Mouse (Mus musculus) kidney, postnatal 25 days (tissue): ENCODE measurements around the gene Tdrkh.
A peak's percentile ranks its signal among the peaks of the same experiment; 100 is the strongest.

ENCODE experiments used
- DNase-seq, 2 experiments: peaks; one replicate each; pipeline ENCODE4 v3.0.0; 2021; ENCODE audit warnings: mixed read lengths in 2 of 2

Tdrkh gene

DNA sequence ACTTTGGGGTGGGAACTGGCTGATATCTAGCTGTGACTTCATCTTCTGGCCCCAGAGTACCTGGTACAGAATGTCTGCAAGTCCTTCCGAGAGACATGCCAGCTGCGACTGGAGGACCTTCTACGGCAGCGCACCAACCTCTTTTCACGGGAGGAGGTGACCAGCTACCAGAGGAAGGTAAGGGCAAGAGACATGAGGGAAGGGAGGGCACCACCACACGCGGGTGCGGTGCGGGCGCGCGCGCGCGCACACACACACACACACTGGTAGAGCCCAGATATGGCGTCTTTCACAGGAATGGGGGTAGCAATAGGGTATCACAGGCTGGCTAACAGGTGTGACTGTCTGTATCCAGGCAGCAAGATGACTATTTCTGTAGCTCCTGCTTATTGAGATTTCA, 23.7 kb upstream of the Tdrkh start:
- no peak for DNase-seq

- DNase-seq: no peak
These were observed 22.1 kb upstream of the Tdrkh start for GRCm38 (mm10) chr3:94391001-94391400.

- no peak for DNase-seq
These were observed 20.9 kb upstream of the Tdrkh start for GRCm38 (mm10) chr3:94392128-94392527.

GRCm38 (mm10) chr3:94393049-94393448, 20.0 kb upstream of the Tdrkh start:
- no peak for DNase-seq

GRCm38 (mm10) chr3:94396336-94396735, 16.7 kb upstream of the Tdrkh start:
- no peak for DNase-seq

- DNase-seq: no peak
These were observed 16.2 kb upstream of the Tdrkh start for GRCm38 (mm10) chr3:94396851-94397250.

DNA sequence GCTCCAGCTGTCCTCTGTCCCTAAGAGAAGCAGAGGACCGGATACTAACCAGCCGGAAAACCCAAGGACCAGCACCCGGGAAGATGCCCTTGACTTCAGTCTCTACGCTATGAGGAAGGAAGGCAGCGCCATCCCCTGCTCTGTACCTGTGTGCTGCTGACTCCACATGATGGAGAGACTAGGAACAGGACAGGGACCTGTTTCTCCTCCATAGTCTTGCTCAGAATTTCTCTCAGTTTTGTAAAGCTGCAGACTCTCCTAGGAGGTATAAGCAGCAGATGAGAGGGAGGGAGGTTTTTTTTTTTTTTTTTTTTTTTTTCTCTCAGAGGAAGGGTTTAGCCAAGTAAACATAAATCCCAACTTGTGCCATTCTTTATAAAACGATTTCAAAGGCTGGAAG, 14.9 kb upstream of the Tdrkh start, which contains the start of gene Lingo4:
Gene Lingo4 (plus strand): TSS at position 301 of the 400 bp plus-strand sequence.
- DNase-seq: no peak

- DNase-seq: peak in 1 of 2 experiments; percentile 57
These were observed 14.1 kb upstream of the Tdrkh start for GRCm38 (mm10) chr3:94398943-94399481.

GRCm38 (mm10) chr3:94399663-94400310, 13.3 kb upstream of the Tdrkh start:
- DNase-seq: no peak

GRCm38 (mm10) chr3:94402451-94402850, 10.6 kb upstream of the Tdrkh start:
- DNase-seq: no peak

DNA sequence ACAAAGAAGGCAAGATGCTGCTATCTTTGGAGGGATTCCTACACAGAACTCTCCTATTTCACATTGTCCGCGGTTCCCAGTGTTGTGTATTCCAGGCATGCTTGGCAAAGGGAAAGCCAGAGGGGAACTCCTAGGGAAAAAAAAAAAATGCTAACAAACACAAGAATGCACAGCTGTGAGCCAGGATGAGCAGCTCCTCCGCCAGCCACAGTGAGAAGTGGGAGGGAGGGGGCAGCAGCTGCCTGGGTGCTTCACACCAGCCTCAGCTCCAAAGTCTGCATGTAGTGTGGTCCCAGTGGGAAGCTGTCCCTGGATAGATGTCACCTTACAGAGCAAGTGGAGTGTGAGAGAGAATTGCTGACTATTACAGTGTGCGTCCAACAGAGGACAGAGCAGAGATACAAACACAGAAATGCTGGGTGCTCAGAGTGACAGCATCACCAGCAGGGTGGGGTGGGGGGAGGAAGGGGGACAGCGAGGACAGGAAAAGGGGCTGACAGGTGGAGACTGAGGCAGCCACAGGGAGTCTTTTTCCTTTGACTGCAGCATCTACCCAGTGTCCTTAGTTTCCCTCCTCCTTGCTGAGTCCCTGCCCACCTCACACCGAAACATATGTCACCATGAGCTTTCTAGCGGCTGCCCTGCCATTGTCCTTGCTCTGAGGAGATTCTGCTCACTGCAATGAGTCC, 8.6 kb upstream of the Tdrkh start:
- no peak for DNase-seq

- DNase-seq: no peak
These were observed 7.5 kb upstream of the Tdrkh start for GRCm38 (mm10) chr3:94405561-94405960.

- no peak for DNase-seq
These were observed 543 bp upstream of the Tdrkh start for GRCm38 (mm10) chr3:94412530-94412929.

GRCm38 (mm10) chr3:94430980-94431379, 17.9 kb downstream of the Tdrkh start:
- DNase-seq: no peak

DNA sequence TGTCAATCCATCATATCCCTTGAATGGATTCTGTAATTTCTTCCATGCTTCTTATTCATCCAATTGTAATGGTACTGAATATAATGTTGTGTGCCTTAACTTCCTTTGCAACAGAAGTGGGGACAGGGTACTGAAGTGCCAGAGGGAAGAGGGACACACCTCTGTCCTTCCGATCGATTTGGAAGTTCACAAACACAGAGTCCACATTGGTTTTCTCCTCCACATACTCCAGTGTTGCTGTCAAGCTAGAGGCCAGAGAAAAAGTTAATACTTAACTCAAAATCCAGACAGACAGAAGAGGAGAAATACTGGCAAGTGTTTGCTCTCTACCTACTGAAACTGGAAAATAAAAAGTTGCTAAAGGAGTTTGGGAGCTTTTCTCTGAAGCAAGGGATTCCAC, 21.2 kb downstream of the Tdrkh start:
- no peak for DNase-seq

DNA sequence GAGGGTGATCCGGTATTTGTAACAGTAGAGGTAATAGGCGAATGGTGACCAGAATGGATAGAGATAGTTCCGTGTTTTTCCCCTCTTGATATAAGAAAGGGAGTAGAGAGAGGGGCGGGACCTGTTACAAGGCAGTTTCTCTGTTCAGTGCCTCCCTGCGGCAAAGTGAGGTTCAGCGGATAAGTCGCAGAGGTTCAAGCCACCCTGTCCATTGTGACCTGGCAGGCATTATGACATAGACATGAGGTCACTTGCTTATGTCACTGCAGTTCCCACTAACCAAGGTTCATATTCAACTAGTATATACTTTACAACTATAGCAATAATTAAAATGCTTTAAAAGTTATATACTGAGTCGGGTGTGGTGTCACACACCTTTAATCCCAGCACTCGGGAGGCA, 23.3 kb downstream of the Tdrkh start:
- no peak for DNase-seq

DNA sequence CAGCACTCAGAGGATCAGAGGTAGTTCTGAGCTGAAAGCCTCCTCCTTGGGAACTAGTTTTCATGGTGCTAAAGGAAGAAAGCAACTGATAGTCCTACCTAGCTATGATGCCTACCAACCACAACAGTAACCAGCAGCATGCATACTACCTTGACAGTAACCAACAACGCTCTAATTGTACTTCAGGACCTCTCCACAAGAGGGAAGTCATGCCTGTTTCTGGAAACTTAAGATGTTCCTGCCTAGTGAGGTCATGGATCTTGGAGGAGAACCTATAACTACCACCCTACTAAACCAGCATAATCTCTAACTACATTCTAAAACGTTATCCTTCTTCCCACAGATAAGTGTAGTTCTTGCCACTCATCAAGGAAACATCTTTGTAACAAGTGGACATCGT, 28.1 kb downstream of the Tdrkh start:
- DNase-seq: peak in 1 of 2 experiments; percentile 18

- DNase-seq: peak; percentile 95 to 96
These were observed 30.0 kb downstream of the Tdrkh start, which contains the start of gene Mrpl9 for GRCm38 (mm10) chr3:94442951-94443596. Gene Mrpl9, plus strand, starts transcription at chr3:94443318.

GRCm38 (mm10) chr3:94443597-94443964, 30.5 kb downstream of the Tdrkh start, which contains the start of gene Oaz3:
Gene Oaz3, minus strand, starts transcription at chr3:94443915.
- DNase-seq: no peak

- DNase-seq: no peak
These were observed 36.3 kb downstream of the Tdrkh start for GRCm38 (mm10) chr3:94449377-94449776.

DNA sequence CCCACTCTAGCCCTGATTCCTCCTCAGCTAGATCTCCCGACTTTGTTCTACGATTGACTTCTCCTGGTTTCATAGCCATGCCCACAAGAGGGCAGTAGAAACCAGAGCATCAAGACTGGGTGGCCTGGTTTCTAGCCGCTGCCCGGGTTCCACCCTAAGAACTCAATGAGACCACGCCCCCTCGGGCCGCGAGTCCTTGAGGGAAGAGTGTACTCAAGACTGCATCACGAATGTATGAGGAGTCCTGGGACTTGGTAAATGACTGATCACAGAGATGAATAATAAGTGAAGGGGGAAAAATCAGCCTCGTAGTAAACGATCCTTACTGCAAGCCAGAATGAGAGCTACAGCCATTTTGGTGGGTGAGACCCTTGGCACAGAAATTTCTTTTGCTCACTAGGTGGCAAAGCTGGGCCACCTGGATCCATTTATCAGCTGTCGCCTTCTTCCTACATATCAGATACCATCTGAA, 43.5 kb downstream of the Tdrkh start:
- peak; percentile 87 for DNase-seq

GRCm38 (mm10) chr3:94457055-94457454, 44.0 kb downstream of the Tdrkh start:
- no peak for DNase-seq

GRCm38 (mm10) chr3:94459834-94460233, 46.8 kb downstream of the Tdrkh start:
- no peak for DNase-seq
